Mouse (Mus musculus): Measurements from ENCODE around the gene Mvk. TPM values are rescaled to one million over a fixed set of nuclear protein-coding genes. Genes with fewer than 3 reads are reported as not detected.

Gene Mvk
- polyA plus RNA-seq, 1 experiment: 2.0 TPM

DNA sequence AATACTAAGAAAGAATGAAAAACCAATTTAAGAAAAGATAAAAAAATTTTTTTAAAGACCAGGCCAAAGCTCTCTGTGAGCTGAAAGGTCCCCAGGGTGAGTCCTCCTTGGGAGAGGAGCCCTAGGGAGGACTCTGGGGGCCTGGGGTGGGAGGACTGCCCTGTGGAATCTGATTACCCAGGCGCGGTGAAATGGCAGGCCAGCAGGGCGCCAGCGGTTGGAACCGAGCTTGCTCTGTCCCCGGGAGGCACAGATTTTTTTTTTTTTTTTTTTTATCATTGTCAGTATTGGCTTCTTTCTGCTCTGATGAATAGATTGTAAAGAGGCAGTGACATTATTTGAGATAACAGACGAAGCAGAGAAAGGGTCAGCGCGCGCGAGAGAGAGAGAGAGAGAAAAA, 22.9 kb downstream of the Mvk start:
- no peaks in the 10 kb centered on the region for H3K27me3 ChIP-seq (ENCODE audit: control insufficient read depth)
- H3K36me3 ChIP-seq (ENCODE audit: control insufficient read depth): no peaks in the 10 kb centered on the region
- peaks cover 2% of the 10 kb centered on the region; the same call in 1 of the 2 replicates for H3K4me1 ChIP-seq (ENCODE audit: control insufficient read depth)
- no peak overlapping the region for H3K4me3 ChIP-seq (replicated peaks)
- no peaks in the 10 kb centered on the region for H3K9me3 ChIP-seq (ENCODE audit: control insufficient read depth, low read length)
- TF ChIP-seq GATA1 (IDR thresholded peaks at IDR 0.05; ENCODE audit: low read length): no peak
- no peak for TF ChIP-seq TAL1 (IDR thresholded peaks at IDR 0.05; ENCODE audit: low read length)

DNA sequence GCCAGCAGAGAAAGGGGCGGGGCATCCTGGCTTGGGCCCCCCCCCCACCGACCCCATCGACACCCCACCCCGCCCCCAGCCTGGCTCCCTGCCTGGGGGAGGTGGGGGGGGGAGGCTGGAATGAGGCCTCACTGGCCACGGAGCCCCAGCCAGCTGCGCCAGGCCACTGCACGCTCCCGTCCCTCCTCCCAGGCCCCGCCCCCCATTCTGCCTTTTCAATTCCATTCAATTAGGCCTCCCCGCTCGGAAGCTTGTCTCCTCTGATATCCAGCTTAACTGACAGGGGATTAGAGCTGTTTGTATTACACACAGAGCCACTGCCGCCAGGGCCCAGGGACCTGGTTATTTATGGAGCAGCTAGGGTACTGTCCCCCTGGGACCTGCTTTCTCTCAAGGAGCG, 23.4 kb downstream of the Mvk start:
- no peaks in the 10 kb centered on the region for H3K36me3 ChIP-seq (ENCODE audit: control insufficient read depth)
- peaks cover 2% of the 10 kb centered on the region; the same call in 1 of the 2 replicates for H3K4me1 ChIP-seq (ENCODE audit: control insufficient read depth)
- H3K27me3 ChIP-seq (ENCODE audit: control insufficient read depth): no peaks in the 10 kb centered on the region
- H3K9me3 ChIP-seq (ENCODE audit: control insufficient read depth, low read length): no peaks in the 10 kb centered on the region
- no peak overlapping the region for H3K4me3 ChIP-seq (replicated peaks)
- TF ChIP-seq GATA1 (IDR thresholded peaks at IDR 0.05; ENCODE audit: low read length) (no peak), TAL1 (IDR thresholded peaks at IDR 0.05; ENCODE audit: low read length) (no peak)

DNA sequence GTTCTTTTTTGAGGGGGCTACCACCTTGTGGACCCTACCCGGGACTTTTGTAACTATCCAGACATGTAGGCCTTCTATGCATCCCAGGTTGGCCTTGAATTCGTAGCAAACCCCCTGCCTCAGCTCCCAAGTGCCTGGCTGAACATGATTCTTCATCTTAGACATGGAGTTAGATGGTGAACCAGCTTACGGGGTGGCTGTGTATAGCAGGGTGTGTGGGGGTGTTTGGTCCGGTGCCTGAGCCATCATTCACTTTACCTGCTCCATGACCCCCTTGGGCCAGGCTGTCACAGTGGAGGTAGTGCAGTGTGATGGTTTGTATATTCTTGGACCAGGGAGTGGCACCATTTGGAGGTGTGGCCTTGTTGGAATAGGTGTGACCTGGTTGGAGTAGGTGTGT, 23.9 kb downstream of the Mvk start:
- TF ChIP-seq TAL1 (IDR thresholded peaks at IDR 0.05; ENCODE audit: low read length) (no peak), GATA1 (IDR thresholded peaks at IDR 0.05; ENCODE audit: low read length) (no peak)
- no peak overlapping the region for H3K4me3 ChIP-seq (replicated peaks)
- H3K36me3 ChIP-seq (ENCODE audit: control insufficient read depth): no peaks in the 10 kb centered on the region
- H3K4me1 ChIP-seq (ENCODE audit: control insufficient read depth): peaks cover 2% of the 10 kb centered on the region; the same call in 1 of the 2 replicates
- no peaks in the 10 kb centered on the region for H3K9me3 ChIP-seq (ENCODE audit: control insufficient read depth, low read length)
- no peaks in the 10 kb centered on the region for H3K27me3 ChIP-seq (ENCODE audit: control insufficient read depth)

DNA sequence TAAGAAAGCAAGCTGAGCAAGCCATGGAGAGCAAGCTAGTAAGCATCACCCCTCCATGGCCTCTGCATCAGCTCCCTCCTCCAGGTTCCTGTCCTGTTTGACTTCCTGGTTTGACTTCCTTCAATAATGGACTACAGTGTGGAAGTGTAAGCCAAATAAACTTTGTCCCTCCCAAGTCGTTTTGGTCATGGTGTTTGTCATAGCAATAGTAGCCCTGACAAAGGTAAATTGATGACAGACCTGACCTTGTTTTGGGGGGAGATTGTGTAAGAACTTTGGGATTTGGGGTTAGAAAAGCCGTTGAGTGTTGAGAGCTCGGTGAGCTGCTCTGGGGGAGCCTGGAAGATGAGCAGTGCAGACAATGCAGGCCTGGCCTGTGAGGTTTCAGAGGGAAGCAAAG, 26.3 kb downstream of the Mvk start:
- peaks cover 2% of the 10 kb centered on the region; the same call in 1 of the 2 replicates for H3K4me1 ChIP-seq (ENCODE audit: control insufficient read depth)
- H3K27me3 ChIP-seq (ENCODE audit: control insufficient read depth): no peaks in the 10 kb centered on the region
- no peak for TF ChIP-seq GATA1 (IDR thresholded peaks at IDR 0.05; ENCODE audit: low read length)
- no peak for TF ChIP-seq TAL1 (IDR thresholded peaks at IDR 0.05; ENCODE audit: low read length)
- no peak overlapping the region for H3K4me3 ChIP-seq (replicated peaks)
- no peaks in the 10 kb centered on the region for H3K9me3 ChIP-seq (ENCODE audit: control insufficient read depth, low read length)
- H3K36me3 ChIP-seq (ENCODE audit: control insufficient read depth): no peaks in the 10 kb centered on the region

DNA sequence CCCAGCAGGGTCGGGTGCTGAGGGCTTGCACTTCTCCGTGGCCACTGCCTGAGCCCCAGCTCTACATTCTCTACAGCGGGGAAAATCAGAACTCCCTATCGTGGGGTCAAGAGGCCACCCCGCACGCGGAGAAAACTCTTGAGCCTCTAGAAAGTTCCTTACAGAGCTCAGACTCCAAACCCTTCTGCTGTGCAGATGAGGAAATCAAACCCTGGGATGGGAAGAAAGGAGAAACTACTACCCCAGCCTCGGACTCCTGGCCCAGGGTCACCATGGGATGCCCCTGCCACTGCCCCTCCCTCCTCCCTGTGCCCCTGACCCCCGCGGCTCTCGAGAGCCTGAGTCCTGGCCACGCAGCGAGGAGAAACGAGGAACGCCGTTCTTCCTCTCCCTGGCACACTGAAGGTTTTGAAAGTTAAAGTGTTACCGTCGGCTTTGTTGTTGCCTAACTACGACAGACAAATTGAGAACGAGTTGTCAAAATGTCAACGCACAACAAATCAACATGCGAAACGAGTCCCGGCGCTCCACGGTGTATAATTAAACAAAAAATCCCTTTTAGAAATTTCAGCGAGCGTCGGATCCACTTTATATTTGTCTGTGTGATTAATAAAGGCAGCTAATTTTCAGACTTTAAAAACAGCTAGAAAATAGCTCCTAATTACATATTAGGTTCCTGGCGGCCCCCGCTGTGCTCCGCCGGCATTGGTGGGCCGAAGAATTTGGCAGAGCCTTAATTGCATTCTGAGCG, 30.8 kb downstream of the Mvk start:
- Histone ChIP-seq H3K27me3 (ENCODE audit: control insufficient read depth) (no peaks in the 10 kb centered on the region), H3K9me3 (ENCODE audit: control insufficient read depth, low read length) (no peaks in the 10 kb centered on the region), H3K4me3 (replicated peaks) (no peak overlapping the region), H3K36me3 (ENCODE audit: control insufficient read depth) (no peaks in the 10 kb centered on the region), H3K4me1 (ENCODE audit: control insufficient read depth) (no peaks in the 10 kb centered on the region)
- TF ChIP-seq TAL1 (IDR thresholded peaks at IDR 0.05; ENCODE audit: low read length): no peak
- TF ChIP-seq GATA1 (IDR thresholded peaks at IDR 0.05; ENCODE audit: low read length): no peak

DNA sequence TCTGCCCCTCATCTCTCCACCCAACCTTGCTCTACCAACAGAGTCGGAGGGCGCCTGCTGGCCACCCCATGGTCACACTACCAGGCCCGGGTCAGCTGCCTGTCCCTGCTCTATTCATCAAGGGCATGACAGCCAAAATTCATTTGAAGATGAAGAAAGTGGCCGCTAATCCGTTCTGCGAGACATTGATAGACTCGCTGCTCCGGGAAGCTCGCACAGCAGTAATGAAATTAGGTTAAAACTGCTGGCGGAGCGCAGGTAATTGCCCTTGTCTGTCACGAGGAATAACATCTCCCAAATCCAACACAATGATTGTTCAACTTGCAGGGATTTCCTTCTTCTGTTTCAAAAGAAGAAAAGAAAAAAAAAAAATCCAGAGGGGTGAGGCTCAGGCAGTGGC, 34.2 kb downstream of the Mvk start:
- Histone ChIP-seq H3K4me3 (replicated peaks) (no peak overlapping the region), H3K4me1 (ENCODE audit: control insufficient read depth) (no peaks in the 10 kb centered on the region), H3K9me3 (ENCODE audit: control insufficient read depth, low read length) (no peaks in the 10 kb centered on the region), H3K27me3 (ENCODE audit: control insufficient read depth) (no peaks in the 10 kb centered on the region), H3K36me3 (ENCODE audit: control insufficient read depth) (no peaks in the 10 kb centered on the region)
- TF ChIP-seq TAL1 (IDR thresholded peaks at IDR 0.05; ENCODE audit: low read length) (no peak), GATA1 (IDR thresholded peaks at IDR 0.05; ENCODE audit: low read length) (no peak)

DNA sequence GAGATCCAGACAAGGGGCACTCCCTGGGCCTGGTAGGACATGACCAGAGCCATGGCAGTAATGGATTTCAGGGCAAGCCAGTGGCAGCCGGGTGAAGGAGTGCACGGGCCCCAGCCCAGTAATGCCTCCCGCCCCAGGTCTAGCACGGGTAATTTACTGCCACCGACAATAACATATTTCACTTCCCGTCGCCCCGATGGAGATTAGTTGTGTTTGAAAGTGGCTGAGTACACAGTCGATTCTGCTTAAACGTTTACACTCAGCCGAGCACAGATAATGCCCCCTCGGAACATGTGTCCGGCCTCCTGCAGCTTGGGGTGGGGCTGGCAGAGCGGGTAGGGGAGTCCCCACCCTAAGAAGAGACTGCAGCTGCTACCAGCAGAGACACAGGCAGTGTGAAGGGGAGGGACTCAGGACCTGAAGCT, 38.5 kb downstream of the Mvk start:
- no peaks in the 10 kb centered on the region for H3K36me3 ChIP-seq (ENCODE audit: control insufficient read depth)

DNA sequence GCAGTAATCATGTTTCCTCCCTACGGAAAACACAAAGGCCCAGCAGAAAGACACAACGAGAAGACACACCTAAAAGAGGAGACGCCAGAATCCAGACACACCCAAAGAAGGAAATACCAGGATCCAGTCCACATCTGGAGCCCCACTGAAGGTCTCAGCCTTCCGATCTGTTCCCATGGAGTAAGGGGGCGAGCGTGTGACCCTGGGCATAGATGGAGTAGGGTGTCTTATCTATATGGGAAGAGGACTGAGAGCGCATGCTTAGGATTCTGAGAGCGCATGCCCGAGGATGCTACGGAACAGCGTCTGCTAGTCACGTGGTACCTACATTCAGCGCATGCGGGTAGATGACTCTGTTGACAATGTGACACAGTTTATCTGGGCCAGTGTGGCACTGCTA, 41.6 kb downstream of the Mvk start:
- no peaks in the 10 kb centered on the region for H3K36me3 ChIP-seq (ENCODE audit: control insufficient read depth)
- no peak for TF ChIP-seq TAL1 (IDR thresholded peaks at IDR 0.05; ENCODE audit: low read length)
- no peak for TF ChIP-seq GATA1 (IDR thresholded peaks at IDR 0.05; ENCODE audit: low read length)
- no peaks in the 10 kb centered on the region for H3K27me3 ChIP-seq (ENCODE audit: control insufficient read depth)
- no peak overlapping the region for H3K4me3 ChIP-seq (replicated peaks)
- H3K9me3 ChIP-seq (ENCODE audit: control insufficient read depth, low read length): no peaks in the 10 kb centered on the region
- H3K4me1 ChIP-seq (ENCODE audit: control insufficient read depth): no peaks in the 10 kb centered on the region

More for the DNA sequence above, 38.5 kb downstream of the Mvk start:
- Histone ChIP-seq H3K27me3 (ENCODE audit: control insufficient read depth) (no peaks in the 10 kb centered on the region), H3K4me1 (ENCODE audit: control insufficient read depth) (no peaks in the 10 kb centered on the region), H3K4me3 (replicated peaks) (no peak overlapping the region), H3K9me3 (ENCODE audit: control insufficient read depth, low read length) (no peaks in the 10 kb centered on the region)
- TF ChIP-seq TAL1 (IDR thresholded peaks at IDR 0.05; ENCODE audit: low read length): no peak
- no peak for TF ChIP-seq GATA1 (IDR thresholded peaks at IDR 0.05; ENCODE audit: low read length)

DNA sequence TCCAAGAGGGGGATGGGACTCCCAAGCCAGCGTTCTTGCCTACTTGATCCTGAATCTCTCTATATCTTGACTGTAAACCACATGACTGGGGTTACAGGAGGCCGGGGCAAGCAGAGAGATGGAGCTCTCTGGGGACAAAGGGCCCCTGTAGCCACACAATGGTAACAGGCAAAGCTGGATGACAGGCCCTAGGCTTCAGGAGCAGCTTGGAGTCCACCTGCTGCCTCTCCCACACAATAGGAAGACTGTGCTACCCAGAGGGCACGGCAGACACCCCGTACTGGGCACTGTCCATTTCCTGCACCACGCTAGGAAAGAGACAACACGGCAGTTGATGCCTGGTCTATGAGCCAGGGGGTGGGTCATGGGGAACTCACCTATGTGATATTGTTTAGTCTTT, 45.5 kb downstream of the Mvk start:
- Histone ChIP-seq H3K9me3 (ENCODE audit: control insufficient read depth, low read length) (peaks cover 4% of the 10 kb centered on the region), H3K4me1 (ENCODE audit: control insufficient read depth) (no peaks in the 10 kb centered on the region), H3K36me3 (ENCODE audit: control insufficient read depth) (no peaks in the 10 kb centered on the region), H3K4me3 (replicated peaks) (no peak overlapping the region), H3K27me3 (ENCODE audit: control insufficient read depth) (no peaks in the 10 kb centered on the region)
- TF ChIP-seq GATA1 (IDR thresholded peaks at IDR 0.05; ENCODE audit: low read length) (no peak), TAL1 (IDR thresholded peaks at IDR 0.05; ENCODE audit: low read length) (no peak)

Measured in erythroblast, embryonic 14.5 days (primary cell).